Mouse (Mus musculus): ENCODE data around the gene Ttc30a2.

DNA sequence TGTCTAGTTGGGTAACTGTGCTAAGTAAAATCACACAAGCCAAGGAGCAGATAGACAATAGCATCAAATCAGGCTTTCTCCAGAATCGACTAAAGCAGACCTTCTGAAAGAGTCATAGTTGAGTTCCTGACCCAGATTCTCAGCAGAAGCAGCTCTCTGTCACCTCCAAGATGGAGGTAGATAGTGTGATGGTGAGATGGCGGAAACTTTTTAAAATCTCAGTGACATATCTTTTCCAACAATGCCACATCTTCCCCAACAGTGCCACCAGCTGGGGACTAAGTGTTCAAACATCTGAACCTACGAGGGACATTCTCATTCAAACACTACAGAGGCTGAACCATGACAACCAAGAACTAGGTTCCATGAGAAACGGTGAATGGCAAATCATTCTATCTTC, 4.7 kb upstream of the Ttc30a2 start:
- TF ChIP-seq CTCF (IDR thresholded peaks at IDR 0.05; ENCODE audit: low read depth, low read length) (no peak), POLR2A (IDR thresholded peaks at IDR 0.05; ENCODE audit: extremely low read depth, insufficient read depth, low read length) (no peak)

Measured in liver, adult 2 months (tissue).